Mouse (Mus musculus): ENCODE data around the gene Odf3l2. TPM values are rescaled to one million over a fixed set of nuclear protein-coding genes. Genes with fewer than 3 reads are reported as not detected.
A peak's percentile ranks its signal among the peaks of the same experiment; 100 is the strongest.

Odf3l2 gene
- polyA plus RNA-seq, 1 experiment from 2014 or later = 0.28 TPM

- Histone ChIP-seq H3K4me2 (ENCODE audit: low read length) (no peak overlapping the region), H3K36me3 (ENCODE audit: control insufficient read depth, insufficient read depth) (no peaks in the 10 kb centered on the region), H3K9me3 (ENCODE audit: control insufficient read depth, low read length) (no peaks in the 10 kb centered on the region), H3K9ac (replicated peaks; ENCODE audit: low read depth, low read length) (no peak overlapping the region), H3K27me3 (replicated peaks; ENCODE audit: control insufficient read depth, insufficient read depth, low read length) (peaks cover 5% of the 10 kb centered on the region), H3K4me1 (replicated peaks; ENCODE audit: control insufficient read depth, insufficient read depth, low read length) (no peaks in the 10 kb centered on the region), H3K4me3 (replicated peaks; ENCODE audit: low read length) (no peak overlapping the region), H3K27ac (ENCODE audit: low read length) (no peak overlapping the region)
- no peak; the same call in 1 of the 2 replicates for ATAC-seq
- 28% methylated on average over 13 of the region's 13 CpGs for WGBS
Measured at GRCm38 (mm10) chr10:79597051-79597935, 48.2 kb downstream of the Odf3l2 start.

DNA sequence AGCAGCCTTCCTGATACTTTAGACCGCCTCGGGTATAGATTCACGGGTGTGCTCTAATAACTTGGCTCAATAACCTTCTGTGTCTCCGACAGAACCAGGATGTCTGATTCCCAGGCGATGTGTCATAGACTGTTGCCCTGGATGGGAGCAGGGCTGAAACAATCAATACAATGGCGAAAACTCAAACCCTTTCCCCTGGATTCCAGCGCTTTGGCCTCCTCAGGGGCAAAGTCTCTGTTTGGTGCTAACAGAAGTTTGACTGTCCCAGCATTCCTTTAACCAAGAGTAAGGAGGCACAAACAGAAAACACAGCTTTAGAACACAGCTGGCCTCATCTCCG, 50.0 kb downstream of the Odf3l2 start:
- no peak overlapping the region for H3K4me2 ChIP-seq (ENCODE audit: low read length)
- peak; percentile 46; the same call in 1 of the 2 replicates for ATAC-seq
- no peaks in the 10 kb centered on the region for H3K9me3 ChIP-seq (ENCODE audit: control insufficient read depth, low read length)
- H3K4me3 ChIP-seq (replicated peaks; ENCODE audit: low read length) = no peak overlapping the region
- H3K27me3 ChIP-seq (replicated peaks; ENCODE audit: control insufficient read depth, insufficient read depth, low read length) = peaks cover 5% of the 10 kb centered on the region
- H3K9ac ChIP-seq (replicated peaks; ENCODE audit: low read depth, low read length) = no peak overlapping the region
- no peak overlapping the region for H3K27ac ChIP-seq (ENCODE audit: low read length)
- WGBS = 62% methylated on average over 8 of the region's 8 CpGs
- H3K36me3 ChIP-seq (ENCODE audit: control insufficient read depth, insufficient read depth) = no peaks in the 10 kb centered on the region
- H3K4me1 ChIP-seq (replicated peaks; ENCODE audit: control insufficient read depth, insufficient read depth, low read length) = no peaks in the 10 kb centered on the region

GRCm38 (mm10) chr10:79594872-79595589, 50.5 kb downstream of the Odf3l2 start:
- H3K27ac ChIP-seq (ENCODE audit: low read length) = no peak overlapping the region
- H3K4me3 ChIP-seq (replicated peaks; ENCODE audit: low read length) = no peak overlapping the region
- peak overlapping the region; percentile 28; the same call in 1 of the 2 replicates for H3K4me2 ChIP-seq (ENCODE audit: low read length)
- peaks cover 5% of the 10 kb centered on the region for H3K27me3 ChIP-seq (replicated peaks; ENCODE audit: control insufficient read depth, insufficient read depth, low read length)
- H3K36me3 ChIP-seq (ENCODE audit: control insufficient read depth, insufficient read depth) = no peaks in the 10 kb centered on the region
- no peaks in the 10 kb centered on the region for H3K4me1 ChIP-seq (replicated peaks; ENCODE audit: control insufficient read depth, insufficient read depth, low read length)
- H3K9ac ChIP-seq (replicated peaks; ENCODE audit: low read depth, low read length) = no peak overlapping the region
- no peaks in the 10 kb centered on the region for H3K9me3 ChIP-seq (ENCODE audit: control insufficient read depth, low read length)
- 16% methylated on average over 17 of the region's 17 CpGs for WGBS
- peak; percentile 93 for ATAC-seq

DNA sequence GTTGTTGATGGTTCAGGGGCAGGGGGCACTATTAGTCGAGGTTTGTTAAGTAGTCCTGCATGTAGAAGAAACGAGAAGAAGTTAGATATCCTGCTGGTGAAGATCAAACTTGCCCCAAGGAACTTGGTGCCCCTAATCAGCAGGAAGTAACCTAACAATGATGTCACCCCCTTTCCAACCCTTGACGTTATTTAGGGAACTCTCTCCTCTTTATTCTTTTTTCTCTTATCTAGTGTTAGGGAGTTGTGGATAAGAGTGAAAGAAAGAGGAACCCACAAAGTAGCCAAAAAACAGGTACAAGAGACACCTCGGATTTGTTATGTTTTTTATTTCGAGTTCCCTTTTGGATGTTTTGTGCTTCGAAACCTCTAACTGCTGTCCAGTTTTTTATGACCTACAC, 51.4 kb downstream of the Odf3l2 start:
- H3K4me2 ChIP-seq (ENCODE audit: low read length) = no peak overlapping the region
- H3K27ac ChIP-seq (ENCODE audit: low read length) = no peak overlapping the region
- H3K27me3 ChIP-seq (replicated peaks; ENCODE audit: control insufficient read depth, insufficient read depth, low read length) = peaks cover 5% of the 10 kb centered on the region
- no peak overlapping the region for H3K4me3 ChIP-seq (replicated peaks; ENCODE audit: low read length)
- H3K4me1 ChIP-seq (replicated peaks; ENCODE audit: control insufficient read depth, insufficient read depth, low read length) = no peaks in the 10 kb centered on the region
- H3K9me3 ChIP-seq (ENCODE audit: control insufficient read depth, low read length) = no peaks in the 10 kb centered on the region
- ATAC-seq = no peak
- no peak overlapping the region for H3K9ac ChIP-seq (replicated peaks; ENCODE audit: low read depth, low read length)
- 56% methylated on average over 6 of the region's 6 CpGs for WGBS
- H3K36me3 ChIP-seq (ENCODE audit: control insufficient read depth, insufficient read depth) = no peaks in the 10 kb centered on the region

DNA sequence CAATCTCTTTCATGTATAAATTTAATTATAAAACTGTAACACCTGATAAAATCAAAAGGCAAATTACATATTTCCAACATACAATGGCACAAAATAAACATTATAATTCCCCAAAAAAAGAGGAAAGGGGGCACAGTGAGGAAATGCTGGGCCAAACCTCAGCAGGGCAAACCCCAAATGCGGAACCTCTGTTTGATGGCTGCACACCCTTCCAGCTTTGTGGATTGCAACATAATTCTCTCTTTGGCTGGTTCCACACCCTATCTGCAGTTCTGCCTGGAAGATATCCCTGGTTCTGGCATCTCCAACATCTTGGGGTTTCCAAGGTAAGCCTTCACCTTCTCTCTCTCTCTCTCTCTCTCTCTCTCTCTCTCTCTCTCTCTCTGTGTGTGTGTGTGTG, 54.8 kb downstream of the Odf3l2 start:
- WGBS = 92% methylated on average over 1 of the region's 1 CpGs
- Histone ChIP-seq H3K4me3 (replicated peaks; ENCODE audit: low read length) (no peak overlapping the region), H3K4me2 (ENCODE audit: low read length) (no peak overlapping the region), H3K4me1 (replicated peaks; ENCODE audit: control insufficient read depth, insufficient read depth, low read length) (no peaks in the 10 kb centered on the region), H3K36me3 (ENCODE audit: control insufficient read depth, insufficient read depth) (no peaks in the 10 kb centered on the region), H3K9ac (replicated peaks; ENCODE audit: low read depth, low read length) (no peak overlapping the region), H3K9me3 (ENCODE audit: control insufficient read depth, low read length) (no peaks in the 10 kb centered on the region), H3K27ac (ENCODE audit: low read length) (no peak overlapping the region), H3K27me3 (replicated peaks; ENCODE audit: control insufficient read depth, insufficient read depth, low read length) (peaks cover 5% of the 10 kb centered on the region)
- ATAC-seq = no peak

Other genes starting within 250 kb of the Odf3l2 start
- not detected in 2 replicates for gene Vmn2r83, start 177.0 kb downstream of the Odf3l2 start, polyA plus RNA-seq (2015; fragmentation: Nextera tagmentation; extraction: Ambion mirVana)
- 9.0 and 11.6 TPM in 2 replicates for gene Plpp2, start 111.9 kb downstream of the Odf3l2 start, polyA plus RNA-seq (2015; fragmentation: Nextera tagmentation; extraction: Ambion mirVana)
- 59.8 and 68.5 TPM in 2 replicates for gene Mier2, start 90.5 kb downstream of the Odf3l2 start, polyA plus RNA-seq (2015; fragmentation: Nextera tagmentation; extraction: Ambion mirVana)
- gene Theg, start 58.4 kb downstream of the Odf3l2 start, polyA plus RNA-seq (2015; fragmentation: Nextera tagmentation; extraction: Ambion mirVana) = not detected in 2 replicates
- 0.25 and 0.32 TPM in 2 replicates for gene C2cd4c, start 31.7 kb downstream of the Odf3l2 start, polyA plus RNA-seq (2015; fragmentation: Nextera tagmentation; extraction: Ambion mirVana)
- gene Shc2, start 7.8 kb downstream of the Odf3l2 start, polyA plus RNA-seq (2015; fragmentation: Nextera tagmentation; extraction: Ambion mirVana) = 12.3 and 16.0 TPM in 2 replicates
- gene Madcam1, start 18.8 kb upstream of the Odf3l2 start, polyA plus RNA-seq (2015; fragmentation: Nextera tagmentation; extraction: Ambion mirVana) = 0.57 and 1.0 TPM in 2 replicates
- gene Tpgs1, start 23.6 kb upstream of the Odf3l2 start, polyA plus RNA-seq (2015; fragmentation: Nextera tagmentation; extraction: Ambion mirVana) = 75.9 and 76.6 TPM in 2 replicates
- gene Cdc34, start 36.5 kb upstream of the Odf3l2 start, polyA plus RNA-seq (2015; fragmentation: Nextera tagmentation; extraction: Ambion mirVana) = 61.1 and 71.1 TPM in 2 replicates
- gene Gzmm, start 43.3 kb upstream of the Odf3l2 start, polyA plus RNA-seq (2015; fragmentation: Nextera tagmentation; extraction: Ambion mirVana) = 1.7 and 1.8 TPM in 2 replicates
- 726 and 729 TPM in 2 replicates for gene Bsg, start 58.8 kb upstream of the Odf3l2 start, polyA plus RNA-seq (2015; fragmentation: Nextera tagmentation; extraction: Ambion mirVana)
- 0.39 and 0.52 TPM in 2 replicates for gene Hcn2, start 70.9 kb upstream of the Odf3l2 start, polyA plus RNA-seq (2015; fragmentation: Nextera tagmentation; extraction: Ambion mirVana)
- gene Polrmt, start 100.8 kb upstream of the Odf3l2 start, polyA plus RNA-seq (2015; fragmentation: Nextera tagmentation; extraction: Ambion mirVana) = 47.1 and 50.0 TPM in 2 replicates
- gene Fgf22, start 109.3 kb upstream of the Odf3l2 start, polyA plus RNA-seq (2015; fragmentation: Nextera tagmentation; extraction: Ambion mirVana) = 0.25 and 0.73 TPM in 2 replicates
- 85.8 and 87.2 TPM in 2 replicates for gene Rnf126, start 121.2 kb upstream of the Odf3l2 start, polyA plus RNA-seq (2015; fragmentation: Nextera tagmentation; extraction: Ambion mirVana)
- gene Fstl3, start 131.5 kb upstream of the Odf3l2 start, polyA plus RNA-seq (2015; fragmentation: Nextera tagmentation; extraction: Ambion mirVana) = 1.1 and 1.4 TPM in 2 replicates
- 0.36 and 0.62 TPM in 2 replicates for gene Prss57, start 145.2 kb upstream of the Odf3l2 start, polyA plus RNA-seq (2015; fragmentation: Nextera tagmentation; extraction: Ambion mirVana)
- 327 and 349 TPM in 2 replicates for gene Palm, start 147.8 kb upstream of the Odf3l2 start, polyA plus RNA-seq (2015; fragmentation: Nextera tagmentation; extraction: Ambion mirVana)
- gene Misp, start 175.3 kb upstream of the Odf3l2 start, polyA plus RNA-seq (2015; fragmentation: Nextera tagmentation; extraction: Ambion mirVana) = 0.48 and 1.2 TPM in 2 replicates
- 98.3 and 107 TPM in 2 replicates for gene Ptbp1, start 208.7 kb upstream of the Odf3l2 start, polyA plus RNA-seq (2015; fragmentation: Nextera tagmentation; extraction: Ambion mirVana)
- 12.4 and 15.3 TPM in 2 replicates for gene Prtn3, start 228.7 kb upstream of the Odf3l2 start, polyA plus RNA-seq (2015; fragmentation: Nextera tagmentation; extraction: Ambion mirVana)
- 415 and 495 TPM in 2 replicates for gene Plppr3, start 228.9 kb upstream of the Odf3l2 start, polyA plus RNA-seq (2015; fragmentation: Nextera tagmentation; extraction: Ambion mirVana)
- gene Elane, start 240.5 kb upstream of the Odf3l2 start, polyA plus RNA-seq (2015; fragmentation: Nextera tagmentation; extraction: Ambion mirVana) = not detected in 2 replicates
- not detected in 2 replicates for gene Cfd, start 245.1 kb upstream of the Odf3l2 start, polyA plus RNA-seq (2015; fragmentation: Nextera tagmentation; extraction: Ambion mirVana)